In genomic region chr11:36286246-36286645, GRCm38 (mm10) we compare ENCODE assay signal across 35 mouse cellular contexts.
"Had no signal": no experiment of that assay in that cellular context is flagged by ENCODE, and none has a peak within 500 bp of the region (broad histone marks: within the 10 kb centered on the region; RNA-seq: fewer than 3 reads in every experiment).

No protein-coding gene starts in this region.

- H3K27ac ChIP-seq: heart, embryonic 10.5 days; heart, embryonic 13.5 days; heart, embryonic 15.5 days; hindbrain, embryonic 10.5 days; hindbrain, embryonic 12.5 days; hindbrain, embryonic 13.5 days; hindbrain, embryonic 14.5 days; hindbrain, embryonic 15.5 days; hindbrain, postnatal 0 days; intestine, embryonic 15.5 days; kidney, embryonic 15.5 days; kidney, postnatal 0 days; layer of hippocampus, adult 2 months; left cerebral cortex, adult 2 months had no signal

- ATAC-seq: hindbrain, embryonic 16.5 days; hindbrain, postnatal 0 days; inflammation-experienced regulatory T-cells, adult 6 months; intestine, embryonic 15.5 days; intestine, embryonic 16.5 days; intestine, postnatal 0 days had no signal

- H3K27me3 ChIP-seq: heart, embryonic 13.5 days; heart, embryonic 15.5 days; hindbrain, embryonic 12.5 days; hindbrain, embryonic 13.5 days; hindbrain, embryonic 15.5 days; intestine, embryonic 15.5 days; kidney, embryonic 15.5 days had no signal

- H3K9me3 ChIP-seq: heart, embryonic 10.5 days; heart, embryonic 13.5 days; heart, embryonic 15.5 days; hindbrain, embryonic 10.5 days; hindbrain, embryonic 12.5 days; hindbrain, embryonic 13.5 days; hindbrain, embryonic 15.5 days; intestine, embryonic 15.5 days; kidney, embryonic 15.5 days had no signal

- H3K4me1 ChIP-seq: heart, embryonic 10.5 days; heart, embryonic 13.5 days; heart, embryonic 15.5 days; hindbrain, embryonic 10.5 days; hindbrain, embryonic 12.5 days; hindbrain, embryonic 15.5 days; intestine, embryonic 15.5 days; kidney, embryonic 15.5 days had no signal

- DNase-seq: heart, postnatal 10 days; heart, postnatal 14 days; heart, postnatal 36 days; heart, postnatal 4 days; kidney, adult 11 months; kidney, adult 18-20 months; kidney, adult 2 months; kidney, adult 8-10 months; kidney, adult 9 months; kidney, postnatal 10 days; kidney, postnatal 14 days; kidney, postnatal 25 days; kidney, postnatal 36 days; kidney, postnatal 4 days; layer of hippocampus, adult 9-11 months; layer of hippocampus, postnatal 36 days had no signal

- H3K9ac ChIP-seq: heart, embryonic 13.5 days; heart, embryonic 15.5 days; hindbrain, embryonic 12.5 days; hindbrain, embryonic 13.5 days; hindbrain, embryonic 14.5 days; hindbrain, embryonic 15.5 days; intestine, embryonic 15.5 days; kidney, embryonic 15.5 days had no signal

- H3K36me3 ChIP-seq: heart, embryonic 10.5 days; heart, embryonic 13.5 days; heart, embryonic 15.5 days; hindbrain, embryonic 10.5 days; hindbrain, embryonic 12.5 days; hindbrain, embryonic 13.5 days; hindbrain, embryonic 15.5 days; intestine, embryonic 15.5 days; kidney, embryonic 15.5 days had no signal

- H3K4me3 ChIP-seq: heart, embryonic 10.5 days; heart, embryonic 13.5 days; heart, embryonic 15.5 days; hindbrain, embryonic 10.5 days; hindbrain, embryonic 12.5 days; hindbrain, embryonic 13.5 days; hindbrain, embryonic 15.5 days; intestine, embryonic 15.5 days; kidney, embryonic 15.5 days; layer of hippocampus, adult 2 months; left cerebral cortex, adult 2 months had no signal

- H3K4me2 ChIP-seq: heart, embryonic 11.5 days; heart, embryonic 13.5 days; heart, embryonic 15.5 days; hindbrain, embryonic 12.5 days; hindbrain, embryonic 13.5 days; hindbrain, embryonic 14.5 days; hindbrain, embryonic 15.5 days; intestine, embryonic 15.5 days; kidney, embryonic 15.5 days had no signal
